Mouse (Mus musculus) R1 (cell line): Measurements from ENCODE around the gene Pik3r5.
A peak's percentile ranks its signal among the peaks of the same experiment; 100 is the strongest.

Source experiments
- DNase-seq: peaks from one replicate; pipeline ENCODE4 v3.0.0-alpha.2; 2018; ENCODE audit warnings: low read depth, low spot score

The Pik3r5 gene

GRCm38 (mm10) chr11:68484431-68484830 is 52.5 kb downstream of the Pik3r5 start:
- no peak for DNase-seq

- peak; percentile 62 for DNase-seq
Observed at GRCm38 (mm10) chr11:68485206-68485942, 53.5 kb downstream of the Pik3r5 start.

- no peak for DNase-seq
Observed at GRCm38 (mm10) chr11:68486093-68486492, 54.2 kb downstream of the Pik3r5 start.

- no peak for DNase-seq
Observed at GRCm38 (mm10) chr11:68487720-68488119, 55.8 kb downstream of the Pik3r5 start.

GRCm38 (mm10) chr11:68488256-68488824 is 56.4 kb downstream of the Pik3r5 start:
- no peak for DNase-seq

- peak; percentile 46 for DNase-seq
Observed at GRCm38 (mm10) chr11:68489236-68489635, 57.3 kb downstream of the Pik3r5 start.

GRCm38 (mm10) chr11:68492592-68492991 is 60.7 kb downstream of the Pik3r5 start:
- no peak for DNase-seq

GRCm38 (mm10) chr11:68493760-68494159 is 61.8 kb downstream of the Pik3r5 start:
- DNase-seq, result no peak

- DNase-seq, result no peak
Observed at GRCm38 (mm10) chr11:68497081-68497480, 65.2 kb downstream of the Pik3r5 start.

- DNase-seq, result no peak
Observed at GRCm38 (mm10) chr11:68498517-68498916, 66.6 kb downstream of the Pik3r5 start.

GRCm38 (mm10) chr11:68498999-68499699 is 67.2 kb downstream of the Pik3r5 start:
- DNase-seq, result no peak

GRCm38 (mm10) chr11:68500949-68501350 is 69.0 kb downstream of the Pik3r5 start:
- no peak for DNase-seq

GRCm38 (mm10) chr11:68502408-68502807 is 70.5 kb downstream of the Pik3r5 start:
- DNase-seq, result no peak

- no peak for DNase-seq
Observed at GRCm38 (mm10) chr11:68502902-68503629, 71.1 kb downstream of the Pik3r5 start, which contains the start of gene Pik3r6. Pik3r6 (plus strand) TSS chr11:68503019.

GRCm38 (mm10) chr11:68504913-68505312 is 73.0 kb downstream of the Pik3r5 start:
- no peak for DNase-seq

- no peak for DNase-seq
Observed at GRCm38 (mm10) chr11:68507246-68507645, 75.3 kb downstream of the Pik3r5 start.

- no peak for DNase-seq
Observed at GRCm38 (mm10) chr11:68508619-68509018, 76.7 kb downstream of the Pik3r5 start.

- DNase-seq, result no peak
Observed at GRCm38 (mm10) chr11:68509194-68509593, 77.3 kb downstream of the Pik3r5 start.

- no peak for DNase-seq
Observed at GRCm38 (mm10) chr11:68513969-68514368, 82.0 kb downstream of the Pik3r5 start.

GRCm38 (mm10) chr11:68519362-68519761 is 87.4 kb downstream of the Pik3r5 start:
- DNase-seq, result no peak

- no peak for DNase-seq
Observed at GRCm38 (mm10) chr11:68519815-68520214, 87.9 kb downstream of the Pik3r5 start.

- no peak for DNase-seq
Observed at GRCm38 (mm10) chr11:68520439-68520838, 88.5 kb downstream of the Pik3r5 start.
